Mouse (Mus musculus) inflammation-experienced regulatory T-cells, adult 6 months (primary cell): ENCODE data around the gene Gtf2i. TPM values are rescaled to one million over a fixed set of nuclear protein-coding genes. Genes with fewer than 3 reads are reported as not detected.
"Not testable (repeated sequence)": the region's sequence is repeated elsewhere in the genome, so short reads cannot be mapped to it uniquely, and the experiment has no call there.

Source experiments
- ATAC-seq: one replicate; pipeline ENCODE4 v1.8.0; 2017
- polyA plus RNA-seq, 3 experiments: library from polyadenylated mRNA; unstranded; fragments of 100-300 nt; shearing (Covaris generic); gene quantifications; one replicate each; pipeline ENCODE4 v1.2.1; 2017

Gene Gtf2i
- polyA plus RNA-seq, result 10 to 100 TPM; 91.5 to 97.5 (median 94.5) TPM

GRCm38 (mm10) chr5:134314688-134315622 lies at the start of gene Gtf2i:
Gtf2i (minus strand) TSS chr5:134314760.
- ATAC-seq, result peak; percentile 85

GRCm38 (mm10) chr5:134359101-134359500 lies 44.5 kb upstream of the Gtf2i start:
- ATAC-seq, result no peak

GRCm38 (mm10) chr5:134355372-134355771 lies 40.8 kb upstream of the Gtf2i start:
- ATAC-seq, result not testable (repeated sequence)

GRCm38 (mm10) chr5:134353117-134353516 lies 38.6 kb upstream of the Gtf2i start:
- no peak for ATAC-seq

GRCm38 (mm10) chr5:134352527-134353001 lies 38.0 kb upstream of the Gtf2i start:
- no peak for ATAC-seq

- ATAC-seq, result peak; percentile 100
These were observed 36.1 kb upstream of the Gtf2i start for GRCm38 (mm10) chr5:134350660-134351059.

GRCm38 (mm10) chr5:134347066-134347465 lies 32.5 kb upstream of the Gtf2i start:
- ATAC-seq, result no peak

- peak; percentile 55 for ATAC-seq
These were observed 30.9 kb upstream of the Gtf2i start for GRCm38 (mm10) chr5:134345449-134345848.

- no peak for ATAC-seq
These were observed 29.5 kb upstream of the Gtf2i start for GRCm38 (mm10) chr5:134344076-134344475.

GRCm38 (mm10) chr5:134343530-134343929 lies 29.0 kb upstream of the Gtf2i start:
- ATAC-seq, result not testable (repeated sequence)

GRCm38 (mm10) chr5:134342503-134343205 lies 28.1 kb upstream of the Gtf2i start:
- no peak for ATAC-seq

GRCm38 (mm10) chr5:134341721-134342120 lies 27.2 kb upstream of the Gtf2i start:
- no peak for ATAC-seq

GRCm38 (mm10) chr5:134341321-134341720 lies 26.8 kb upstream of the Gtf2i start:
- peak; percentile 83 for ATAC-seq

GRCm38 (mm10) chr5:134340101-134340522 lies 25.6 kb upstream of the Gtf2i start:
- no peak for ATAC-seq

- not testable (repeated sequence) for ATAC-seq
These were observed 22.5 kb upstream of the Gtf2i start for GRCm38 (mm10) chr5:134337012-134337411.

- peak; percentile 70 for ATAC-seq
These were observed 18.2 kb upstream of the Gtf2i start for GRCm38 (mm10) chr5:134332743-134333142.

- ATAC-seq, result peak; percentile 90
These were observed 15.5 kb upstream of the Gtf2i start for GRCm38 (mm10) chr5:134330082-134330481.

GRCm38 (mm10) chr5:134329311-134329710 lies 14.8 kb upstream of the Gtf2i start:
- no peak for ATAC-seq

GRCm38 (mm10) chr5:134328482-134329001 lies 14.0 kb upstream of the Gtf2i start:
- no peak for ATAC-seq

- ATAC-seq, result peak; percentile 21
These were observed 11.5 kb upstream of the Gtf2i start for GRCm38 (mm10) chr5:134325856-134326566.

- ATAC-seq, result peak; percentile 19
These were observed 9.3 kb upstream of the Gtf2i start for GRCm38 (mm10) chr5:134323869-134324268.

GRCm38 (mm10) chr5:134323311-134323710 lies 8.8 kb upstream of the Gtf2i start:
- ATAC-seq, result peak; percentile 71
